Mouse (Mus musculus) liver, adult 2 months (tissue): ENCODE results near the gene Clpsl2. TPM values are rescaled to one million over a fixed set of nuclear protein-coding genes. Genes with fewer than 3 reads are reported as not detected.

Experiments used
- DNase-seq: peaks from one replicate; pipeline ENCODE4 v3.0.0-alpha.2; 2011; ENCODE audit warnings: low read depth, low spot score; ENCODE audit errors: extremely low read depth
- H3K27ac ChIP-seq: fragments of 200-500 bp; replicated peaks from 2 replicates; pipeline ENCODE4 v1.5.1; 2012; ENCODE audit warnings: low read depth, mild to moderate bottlenecking, control low read depth, inconsistent platforms, low read length; ENCODE audit not compliant: insufficient read depth
- H3K27me3 ChIP-seq: fragments of 200-500 bp; 2 replicates; pipeline ENCODE4 v1.6.1; 2012; ENCODE audit warnings: mild to moderate bottlenecking, moderate library complexity, low read length, inconsistent platforms; ENCODE audit not compliant: control insufficient read depth, insufficient read depth
- H3K36me3 ChIP-seq: fragments of 200-500 bp; 2 replicates; pipeline ENCODE4 v1.6.1; 2012; ENCODE audit warnings: low read length, inconsistent platforms; ENCODE audit not compliant: control insufficient read depth, insufficient read depth
- H3K4me1 ChIP-seq: fragments of 200-500 bp; 2 replicates; pipeline ENCODE4 v1.6.1; 2011; ENCODE audit warnings: low read length; ENCODE audit not compliant: control insufficient read depth, insufficient read depth
- H3K4me3 ChIP-seq: fragments of 200-500 bp; 2 replicates; pipeline ENCODE4 v1.5.1; 2011; ENCODE audit warnings: low read depth, mild to moderate bottlenecking, control low read depth, low read length, moderate library complexity; ENCODE audit not compliant: insufficient read depth
- H3K79me2 ChIP-seq: fragments of 200-500 bp; 2 replicates; pipeline ENCODE4 v1.6.1; 2012; ENCODE audit warnings: inconsistent platforms, mild to moderate bottlenecking, low read length, moderate library complexity; ENCODE audit not compliant: control insufficient read depth, insufficient read depth
- H3K9ac ChIP-seq: fragments of 200-500 bp; 2 replicates; pipeline ENCODE4 v1.6.1; 2012; ENCODE audit warnings: low read depth, mild to moderate bottlenecking, control low read depth, inconsistent platforms, low read length
- CTCF ChIP-seq: fragments of 200-500 bp; IDR thresholded peaks from 2 replicates; pipeline ENCODE4 v1.5.1; 2011; ENCODE audit warnings: low read depth, low read length, control low read depth
- POLR2A ChIP-seq: fragments of 200-500 bp; IDR thresholded peaks from 2 replicates; pipeline ENCODE4 v1.6.1; 2011; ENCODE audit warnings: low read length, control low read depth; ENCODE audit not compliant: insufficient read depth; ENCODE audit errors: extremely low read depth
- WGBS: fragments of 180-500 bp; shearing (Covaris S2); methylation state at CpG from one replicate; pipeline ENCODE4 v1.1.7; 2018; 5-methylcytosine and 5-hydroxymethylcytosine counted together
- polyA plus RNA-seq: library from polyadenylated mRNA; depleted of rRNA; stranded (reverse); fragments of >200 nt; gene quantifications from 2 replicates; pipeline ENCODE4 v1.2.3, GENCODE M21; 2012
- total RNA-seq: library from RNA; depleted of rRNA; stranded (reverse); fragments of >200 nt; gene quantifications from 2 replicates; pipeline ENCODE4 v1.2.3, GENCODE M21; 2014

Gene Clpsl2
- total and polyA plus RNA-seq, 2 experiments, result not detected

- Histone ChIP-seq H3K4me1 (peaks cover 2% of the 10 kb centered on the region; the same call in 1 of the 2 replicates), H3K79me2 (no peaks in the 10 kb centered on the region), H3K27me3 (no peaks in the 10 kb centered on the region), H3K9ac (no peak overlapping the region), H3K36me3 (peaks cover 27% of the 10 kb centered on the region), H3K4me3 (no peak overlapping the region), H3K27ac (no peak overlapping the region)
- WGBS, result 80% methylated on average over 2 of the region's 2 CpGs
- DNase-seq, result no peak
- no peak for TF ChIP-seq CTCF
- no peak for TF ChIP-seq POLR2A
Measured at GRCm38 (mm10) chr17:28588591-28588990, 39.4 kb downstream of the Clpsl2 start.

DNA sequence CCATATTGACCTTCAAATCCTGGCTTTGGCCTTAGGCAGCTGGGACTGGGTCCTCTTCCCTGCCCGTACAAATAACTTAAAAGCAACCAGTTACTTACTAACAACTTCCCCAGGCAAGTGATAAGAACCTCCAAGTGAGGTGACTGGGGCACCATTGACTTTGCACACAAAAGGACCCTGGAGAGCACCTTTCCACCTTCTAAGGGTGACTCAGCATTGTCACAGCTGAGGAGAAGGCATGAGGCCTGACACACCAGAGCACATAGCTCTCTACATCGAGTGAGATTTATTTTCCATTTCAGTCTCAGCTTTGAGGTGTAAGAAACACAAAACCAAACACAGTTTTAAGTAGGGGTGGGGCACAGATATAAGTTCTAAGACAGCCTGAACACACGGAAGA is 41.4 kb downstream of the Clpsl2 start:
- Histone ChIP-seq H3K4me1 (peaks cover 2% of the 10 kb centered on the region; the same call in 1 of the 2 replicates), H3K4me3 (no peak overlapping the region), H3K27ac (no peak overlapping the region), H3K36me3 (peaks cover 27% of the 10 kb centered on the region), H3K79me2 (no peaks in the 10 kb centered on the region), H3K9ac (no peak overlapping the region), H3K27me3 (no peaks in the 10 kb centered on the region)
- TF ChIP-seq POLR2A, result no peak
- TF ChIP-seq CTCF, result no peak
- DNase-seq, result no peak
- WGBS, result 90% methylated on average over 3 of the region's 3 CpGs

- Histone ChIP-seq H3K27ac (no peak overlapping the region), H3K27me3 (no peaks in the 10 kb centered on the region), H3K4me3 (no peak overlapping the region), H3K36me3 (peaks cover 27% of the 10 kb centered on the region), H3K4me1 (peaks cover 2% of the 10 kb centered on the region; the same call in 1 of the 2 replicates), H3K9ac (no peak overlapping the region), H3K79me2 (no peaks in the 10 kb centered on the region)
- TF ChIP-seq POLR2A (no peak), CTCF (no peak)
- peak; percentile 64 for DNase-seq
- WGBS, result 28% methylated on average over 5 of the region's 5 CpGs
Measured at GRCm38 (mm10) chr17:28591476-28591875, 42.3 kb downstream of the Clpsl2 start.

DNA sequence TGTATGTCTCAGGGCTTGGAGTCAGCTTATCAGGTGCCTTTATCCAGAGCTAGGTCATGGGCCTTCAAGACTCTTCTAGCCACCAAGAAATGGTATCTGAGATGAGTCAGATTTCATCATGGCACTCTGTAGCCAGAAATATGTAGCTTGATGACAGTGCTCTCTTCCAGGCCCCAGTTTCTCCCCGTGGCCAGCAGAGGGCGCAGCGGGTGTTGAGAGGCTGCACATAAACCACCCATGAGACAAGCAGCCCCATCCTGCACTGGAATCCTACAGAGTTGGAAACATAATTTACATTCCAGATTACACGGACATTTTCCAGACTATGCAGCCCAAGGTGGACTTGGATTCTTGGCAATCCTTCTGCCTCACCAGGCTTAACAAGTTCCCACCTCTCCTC is 43.8 kb downstream of the Clpsl2 start:
- 17% methylated on average over 4 of the region's 4 CpGs for WGBS
- DNase-seq, result peak; percentile 43
- Histone ChIP-seq H3K9ac (no peak overlapping the region), H3K27ac (no peak overlapping the region), H3K27me3 (no peaks in the 10 kb centered on the region), H3K79me2 (no peaks in the 10 kb centered on the region), H3K4me1 (peaks cover 2% of the 10 kb centered on the region; the same call in 1 of the 2 replicates), H3K36me3 (peaks cover 32% of the 10 kb centered on the region), H3K4me3 (no peak overlapping the region; the same call in 1 of the 2 replicates)
- no peak for TF ChIP-seq POLR2A
- peak; percentile 93 for TF ChIP-seq CTCF

- peaks cover 2% of the 10 kb centered on the region; the same call in 1 of the 2 replicates for H3K4me1 ChIP-seq
- H3K79me2 ChIP-seq, result no peaks in the 10 kb centered on the region
- TF ChIP-seq CTCF (no peak), POLR2A (no peak)
- no peak overlapping the region for H3K27ac ChIP-seq
- no peaks in the 10 kb centered on the region for H3K27me3 ChIP-seq
- 90% methylated on average over 4 of the region's 4 CpGs for WGBS
- H3K4me3 ChIP-seq, result no peak overlapping the region
- H3K9ac ChIP-seq, result no peak overlapping the region
- H3K36me3 ChIP-seq, result peaks cover 31% of the 10 kb centered on the region
- no peak for DNase-seq
Measured at GRCm38 (mm10) chr17:28593965-28594364, 44.8 kb downstream of the Clpsl2 start.

GRCm38 (mm10) chr17:28600780-28601179 is 51.6 kb downstream of the Clpsl2 start:
- H3K79me2 ChIP-seq, result no peaks in the 10 kb centered on the region
- no peak overlapping the region for H3K27ac ChIP-seq
- H3K4me3 ChIP-seq, result no peak overlapping the region
- no peaks in the 10 kb centered on the region for H3K27me3 ChIP-seq
- WGBS, result 90% methylated on average over 5 of the region's 5 CpGs
- H3K4me1 ChIP-seq, result no peaks in the 10 kb centered on the region
- no peak overlapping the region for H3K9ac ChIP-seq
- no peak for TF ChIP-seq CTCF
- no peak for DNase-seq
- H3K36me3 ChIP-seq, result peaks cover 62% of the 10 kb centered on the region
